14 mouse cellular contexts compared by ENCODE assay signal in genomic region chr3:34751551-34751950, GRCm38 (mm10).
A peak's percentile ranks its signal among the peaks of the same experiment; 100 is the strongest.
DNase-seq lines count a peak whose midpoint lies in the region; ATAC-seq and TF ChIP-seq lines count a peak whose summit lies in the region.
"Had no signal": no experiment of that assay in that cellular context is flagged by ENCODE, and none has a peak within 500 bp of the region (broad histone marks: within the 10 kb centered on the region; RNA-seq: fewer than 3 reads in every experiment).

No protein-coding gene starts in this region.

- 67% methylated on average over 5 of the region's 5 CpGs for WGBS in forebrain, embryonic 13.5 days
- 72% methylated on average over 5 of the region's 5 CpGs for WGBS in forebrain, embryonic 11.5 days
- 77% methylated on average over 5 of the region's 5 CpGs for WGBS in midbrain, embryonic 10.5 days
- 58% methylated on average over 5 of the region's 5 CpGs for WGBS in midbrain, embryonic 15.5 days
- WGBS in lung, postnatal 0 days: 50% methylated on average over 5 of the region's 5 CpGs
- 73% methylated on average over 5 of the region's 5 CpGs for WGBS in kidney, adult 2 months

- H3K36me3 ChIP-seq in forebrain, embryonic 13.5 days (ENCODE audit: poor library complexity, severe bottlenecking): no peaks in the 10 kb centered on the region
- no peaks in the 10 kb centered on the region for H3K36me3 ChIP-seq in forebrain, embryonic 11.5 days (ENCODE audit: control insufficient read depth, insufficient read depth, low read length)
- no peaks in the 10 kb centered on the region for H3K36me3 ChIP-seq in midbrain, embryonic 10.5 days
- no peaks in the 10 kb centered on the region for H3K36me3 ChIP-seq in midbrain, embryonic 15.5 days (replicated peaks)
- no peaks in the 10 kb centered on the region for H3K36me3 ChIP-seq in lung, postnatal 0 days (ENCODE audit: insufficient read depth, low read length)
- no peaks in the 10 kb centered on the region for H3K36me3 ChIP-seq in kidney, adult 2 months (ENCODE audit: control insufficient read depth, insufficient read depth, low read length)
- H3K36me3 ChIP-seq: G1E; liver, embryonic 12.5 days had no signal

- H3K9me3 ChIP-seq in forebrain, embryonic 13.5 days (replicated peaks): no peaks in the 10 kb centered on the region
- H3K9me3 ChIP-seq in forebrain, embryonic 11.5 days (ENCODE audit: control insufficient read depth, low read length): no peaks in the 10 kb centered on the region; the same call in 1 of the 2 replicates
- no peaks in the 10 kb centered on the region for H3K9me3 ChIP-seq in midbrain, embryonic 10.5 days (replicated peaks)
- no peaks in the 10 kb centered on the region for H3K9me3 ChIP-seq in midbrain, embryonic 15.5 days
- no peaks in the 10 kb centered on the region for H3K9me3 ChIP-seq in lung, postnatal 0 days (ENCODE audit: low read length)
- H3K9me3 ChIP-seq: liver, embryonic 12.5 days had no signal

- 0 out of 2 replicates have a peak, but pooled peaks cover 3% of the 10 kb centered on the region for H3K4me1 ChIP-seq in forebrain, embryonic 13.5 days
- no peaks in the 10 kb centered on the region for H3K4me1 ChIP-seq in forebrain, embryonic 11.5 days (replicated peaks; ENCODE audit: control insufficient read depth, insufficient read depth, low read length)
- peaks cover 16% of the 10 kb centered on the region for H3K4me1 ChIP-seq in midbrain, embryonic 10.5 days
- H3K4me1 ChIP-seq in midbrain, embryonic 15.5 days: no peaks in the 10 kb centered on the region
- no peaks in the 10 kb centered on the region for H3K4me1 ChIP-seq in lung, postnatal 0 days (ENCODE audit: insufficient read depth, low read depth, low read length)
- H3K4me1 ChIP-seq in kidney, adult 2 months (ENCODE audit: control insufficient read depth, insufficient read depth, low read length): no peaks in the 10 kb centered on the region
- H3K4me1 ChIP-seq: liver, embryonic 12.5 days had no signal

- H3K27ac ChIP-seq in forebrain, embryonic 13.5 days: no peak overlapping the region
- no peak overlapping the region for H3K27ac ChIP-seq in forebrain, embryonic 11.5 days (ENCODE audit: low read depth, low read length)
- H3K27ac ChIP-seq in midbrain, embryonic 10.5 days (replicated peaks): 0 out of 2 replicates have a peak overlapping the region, but pooled peaks have one; percentile 7
- no peak overlapping the region for H3K27ac ChIP-seq in midbrain, embryonic 15.5 days
- no peak overlapping the region for H3K27ac ChIP-seq in lung, postnatal 0 days (ENCODE audit: low read length)
- no peak overlapping the region for H3K27ac ChIP-seq in kidney, adult 2 months (ENCODE audit: insufficient read depth, low read depth, low read length)
- H3K27ac ChIP-seq: liver, embryonic 12.5 days had no signal

- TF ChIP-seq EP300 in lung, postnatal 0 days (IDR thresholded peaks at IDR 0.05): no peak

- no peak overlapping the region for H3K4me2 ChIP-seq in forebrain, embryonic 13.5 days
- no peak overlapping the region for H3K4me2 ChIP-seq in forebrain, embryonic 11.5 days (ENCODE audit: low read depth, low read length, severe bottlenecking)
- no peak overlapping the region for H3K4me2 ChIP-seq in midbrain, embryonic 15.5 days
- no peak overlapping the region for H3K4me2 ChIP-seq in lung, postnatal 0 days (replicated peaks; ENCODE audit: low read depth, low read length)
- H3K4me2 ChIP-seq: liver, embryonic 12.5 days had no signal

- no peaks in the 10 kb centered on the region for H3K27me3 ChIP-seq in forebrain, embryonic 13.5 days
- no peaks in the 10 kb centered on the region for H3K27me3 ChIP-seq in forebrain, embryonic 11.5 days (ENCODE audit: control insufficient read depth, insufficient read depth, low read length)
- no peaks in the 10 kb centered on the region for H3K27me3 ChIP-seq in midbrain, embryonic 10.5 days (ENCODE audit: low read depth, poor library complexity, severe bottlenecking)
- H3K27me3 ChIP-seq in midbrain, embryonic 15.5 days (replicated peaks): no peaks in the 10 kb centered on the region
- no peaks in the 10 kb centered on the region for H3K27me3 ChIP-seq in lung, postnatal 0 days (replicated peaks; ENCODE audit: insufficient read depth, low read length)
- H3K27me3 ChIP-seq in kidney, adult 2 months (replicated peaks; ENCODE audit: control insufficient read depth, insufficient read depth, low read length): no peaks in the 10 kb centered on the region
- H3K27me3 ChIP-seq: liver, embryonic 12.5 days had no signal

- peak; percentile 45; the same call in 1 of the 2 replicates for ATAC-seq in forebrain, embryonic 13.5 days
- ATAC-seq in forebrain, embryonic 11.5 days (replicated peaks; ENCODE audit: low FRiP score): no peak
- no peak for ATAC-seq in midbrain, embryonic 15.5 days (replicated peaks)
- 0 out of 2 replicates have a peak, but pooled peaks have one; percentile 22 for ATAC-seq in lung, postnatal 0 days
- ATAC-seq: hindbrain, embryonic 16.5 days; liver, embryonic 12.5 days had no signal

- no peak for TF ChIP-seq POLR2A in kidney, adult 2 months (IDR thresholded peaks at IDR 0.05; ENCODE audit: low read depth, low read length)

- no peak overlapping the region for H3K4me3 ChIP-seq in forebrain, embryonic 13.5 days
- H3K4me3 ChIP-seq in forebrain, embryonic 11.5 days (ENCODE audit: low read depth, low read length): no peak overlapping the region
- H3K4me3 ChIP-seq in midbrain, embryonic 10.5 days: no peak overlapping the region
- no peak overlapping the region for H3K4me3 ChIP-seq in midbrain, embryonic 15.5 days
- no peak overlapping the region for H3K4me3 ChIP-seq in lung, postnatal 0 days (ENCODE audit: low read depth, low read length)
- H3K4me3 ChIP-seq in kidney, adult 2 months (ENCODE audit: insufficient read depth, low read depth, low read length): no peak overlapping the region
- H3K4me3 ChIP-seq: liver, embryonic 12.5 days had no signal

- no peak for DNase-seq in forebrain, embryonic 11.5 days (ENCODE audit: low spot score)
- no peak for DNase-seq in midbrain, embryonic 10.5 days (ENCODE audit: low spot score)
- DNase-seq in A20 (ENCODE audit: low read depth, low spot score): peak; percentile 50
- DNase-seq in lung, postnatal 0 days (ENCODE audit: low spot score): peak; percentile 38
- no peak for DNase-seq in kidney, postnatal 10 days
- no peak for DNase-seq in kidney, adult 2 months
- DNase-seq: adrenal gland, postnatal 36 days; heart, adult 18-20 months; layer of hippocampus, adult 9-11 months had no signal

- no peak overlapping the region for H3K9ac ChIP-seq in forebrain, embryonic 13.5 days
- no peak overlapping the region for H3K9ac ChIP-seq in forebrain, embryonic 11.5 days (ENCODE audit: low read length)
- H3K9ac ChIP-seq in midbrain, embryonic 15.5 days: no peak overlapping the region
- H3K9ac ChIP-seq in lung, postnatal 0 days (replicated peaks; ENCODE audit: low read depth): no peak overlapping the region
- H3K9ac ChIP-seq: liver, embryonic 12.5 days had no signal

- peak; percentile 18; the same call in 1 of the 2 replicates for TF ChIP-seq CTCF in lung, postnatal 0 days (IDR thresholded peaks at IDR 0.05)
- no peak for TF ChIP-seq CTCF in kidney, adult 2 months (conservative IDR thresholded peaks at IDR 0.05; ENCODE audit: insufficient read depth, insufficient read length, low read depth, low read length)

Comparison
In these comparisons a context has a peak if more than half of its experiments do, and no peak if none do; other contexts are left out.
1. ATAC-seq: peak in forebrain, embryonic 13.5 days (single experiment) and lung, postnatal 0 days (single experiment); none in forebrain, embryonic 11.5 days (single experiment) and midbrain, embryonic 15.5 days (single experiment).
2. DNase-seq: peak in A20 (single experiment) and lung, postnatal 0 days (single experiment); none in forebrain, embryonic 11.5 days (single experiment), midbrain, embryonic 10.5 days (single experiment), kidney, postnatal 10 days (single experiment) and kidney, adult 2 months (single experiment).